Mouse (Mus musculus) heart, embryonic 10.5 days (tissue): ENCODE data around the gene Atp6v0c. TPM values are rescaled to one million over a fixed set of nuclear protein-coding genes. Genes with fewer than 3 reads are reported as not detected.
A peak's percentile ranks its signal among the peaks of the same experiment; 100 is the strongest.

ENCODE experiments used
- DNase-seq: peaks from one replicate; pipeline ENCODE4 v3.0.0-alpha.2; 2017; ENCODE audit warnings: low spot score
- H3K27ac ChIP-seq: fragments of 300-500 bp; sonication (generic); 2 replicates; pipeline ENCODE4 v1.5.1; 2016; ENCODE audit warnings: mild to moderate bottlenecking
- H3K27me3 ChIP-seq: fragments of 300-500 bp; sonication (generic); 2 replicates; pipeline ENCODE4 v1.6.1; 2016; ENCODE audit warnings: mild to moderate bottlenecking; ENCODE audit not compliant: poor library complexity, insufficient read depth, severe bottlenecking
- H3K36me3 ChIP-seq: fragments of 300-500 bp; sonication (generic); 2 replicates; pipeline ENCODE4 v1.6.1; 2016; ENCODE audit warnings: mild to moderate bottlenecking, moderate library complexity
- H3K4me1 ChIP-seq: fragments of 300-500 bp; sonication (generic); 2 replicates; pipeline ENCODE4 v1.6.1; 2016; ENCODE audit warnings: mild to moderate bottlenecking
- H3K4me3 ChIP-seq: fragments of 300-500 bp; sonication (generic); 2 replicates; pipeline ENCODE4 v1.5.1; 2016; ENCODE audit warnings: mild to moderate bottlenecking, moderate library complexity
- H3K9me3 ChIP-seq: fragments of 300-500 bp; sonication (generic); 2 replicates; pipeline ENCODE4 v1.6.1; 2016; ENCODE audit warnings: mild to moderate bottlenecking, moderate library complexity
- WGBS: fragments of 180-500 bp; shearing (Covaris S2); methylation state at CpG from one replicate; pipeline ENCODE4 v1.1.7; 2016; 5-methylcytosine and 5-hydroxymethylcytosine counted together
- polyA plus RNA-seq: library from polyadenylated mRNA; unstranded; fragments of >200 nt; fragmentation: Nextera tagmentation; extraction: Ambion mirVana; gene quantifications from 2 replicates; pipeline ENCODE4 v1.2.1, GENCODE M21; 2016

Gene Atp6v0c
- polyA plus RNA-seq, 1 experiment from 2014 or later, result 538 TPM

DNA sequence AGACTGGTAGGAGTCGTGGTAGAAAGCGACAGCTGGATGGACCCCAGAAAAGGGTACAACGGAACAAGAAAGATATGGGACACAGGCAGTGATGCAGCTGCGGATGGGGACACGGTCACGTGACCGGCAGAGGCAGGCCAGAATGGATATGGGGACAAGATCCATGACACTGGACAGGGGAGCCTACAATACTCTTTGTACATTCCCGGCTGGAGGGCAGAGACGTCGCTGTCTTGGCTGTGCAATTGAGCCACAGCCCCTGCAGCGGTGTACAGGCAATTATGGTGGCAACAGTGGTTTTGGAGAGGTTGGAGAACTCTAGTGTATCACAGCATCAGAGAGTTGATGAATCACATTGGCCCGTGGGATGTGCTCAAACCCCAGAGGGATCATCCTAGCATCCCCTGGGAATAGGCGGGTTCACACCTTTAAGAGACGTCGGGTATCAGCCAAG, 36.4 kb upstream of the Atp6v0c start:
- DNase-seq, result no peak
- peak overlapping the region; percentile 87 for H3K27ac ChIP-seq
- H3K4me1 ChIP-seq, result peaks cover 86% of the 10 kb centered on the region
- WGBS, result 6% methylated on average over 15 of the region's 15 CpGs
- H3K36me3 ChIP-seq, result no peaks in the 10 kb centered on the region
- peak overlapping the region; percentile 75 for H3K4me3 ChIP-seq
- H3K9me3 ChIP-seq, result no peaks in the 10 kb centered on the region
- H3K27me3 ChIP-seq, result peaks cover 39% of the 10 kb centered on the region

DNA sequence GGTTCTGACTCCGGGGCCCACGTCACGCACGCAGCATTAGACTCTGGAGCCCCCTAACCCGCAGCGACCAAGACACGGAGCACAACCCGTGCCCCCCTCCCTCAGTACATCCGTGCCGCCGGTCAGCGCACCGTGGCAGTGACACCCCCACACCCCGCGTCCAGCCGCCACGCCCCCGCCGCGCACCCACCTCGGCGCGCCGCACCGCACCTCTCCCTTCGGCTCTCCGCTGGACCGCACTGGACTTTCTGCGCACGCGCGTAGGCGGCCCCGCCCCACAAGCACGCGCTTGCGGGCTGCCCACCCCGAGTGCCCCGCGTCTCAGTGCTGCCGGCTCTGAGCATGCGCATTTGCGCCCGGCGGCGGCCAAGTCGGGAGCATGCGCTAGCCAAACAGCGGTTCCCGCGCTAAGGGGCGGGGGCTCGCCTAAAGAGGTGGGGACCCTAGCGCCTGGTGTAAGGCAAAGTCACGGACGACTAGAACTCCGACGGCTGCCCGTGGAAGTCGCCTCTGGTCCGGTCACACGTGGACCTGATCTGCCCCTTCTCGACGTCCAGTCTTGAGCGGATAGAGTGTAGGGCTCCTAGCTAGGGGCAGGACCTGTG, 35.9 kb upstream of the Atp6v0c start, which contains the start of gene Tbc1d24:
Tbc1d24 (minus strand) TSS at position 279 of the 605 bp plus-strand sequence.
- H3K27me3 ChIP-seq, result peaks cover 33% of the 10 kb centered on the region
- H3K36me3 ChIP-seq, result no peaks in the 10 kb centered on the region
- WGBS, result under 1% methylated on average over 64 of the region's 65 CpGs
- peak within 1 kb of the TSS; percentile 87 for H3K27ac ChIP-seq
- H3K9me3 ChIP-seq, result no peaks in the 10 kb centered on the region
- H3K4me3 ChIP-seq, result peak within 1 kb of the TSS; percentile 75
- H3K4me1 ChIP-seq, result peaks cover 81% of the 10 kb centered on the region
- DNase-seq, result peak; percentile 96

DNA sequence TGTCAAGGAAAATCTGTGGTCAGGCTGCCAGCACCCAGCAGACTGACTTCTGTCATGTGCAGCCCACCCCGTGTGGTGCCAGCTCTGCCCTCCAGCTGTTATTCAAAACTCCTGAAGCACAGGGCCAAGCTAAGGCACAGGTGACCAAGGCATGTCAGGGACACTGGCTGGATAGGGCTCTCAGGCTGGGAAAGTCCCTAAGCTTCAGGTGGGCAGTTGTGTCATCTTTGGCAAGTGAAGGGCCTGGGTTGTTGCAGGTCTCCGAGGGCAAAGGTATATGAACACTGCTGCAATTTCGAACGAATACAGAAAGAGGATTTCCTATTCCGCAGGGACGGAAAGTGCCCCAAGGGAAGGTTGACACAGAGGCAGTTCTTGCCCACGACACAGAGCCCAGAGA, 35.3 kb upstream of the Atp6v0c start:
- 11% methylated on average over 7 of the region's 7 CpGs for WGBS
- Histone ChIP-seq H3K4me3 (peak overlapping the region; percentile 75), H3K9me3 (no peaks in the 10 kb centered on the region), H3K27ac (peak overlapping the region; percentile 87), H3K27me3 (peaks cover 28% of the 10 kb centered on the region), H3K4me1 (peaks cover 82% of the 10 kb centered on the region), H3K36me3 (no peaks in the 10 kb centered on the region)
- DNase-seq, result no peak

DNA sequence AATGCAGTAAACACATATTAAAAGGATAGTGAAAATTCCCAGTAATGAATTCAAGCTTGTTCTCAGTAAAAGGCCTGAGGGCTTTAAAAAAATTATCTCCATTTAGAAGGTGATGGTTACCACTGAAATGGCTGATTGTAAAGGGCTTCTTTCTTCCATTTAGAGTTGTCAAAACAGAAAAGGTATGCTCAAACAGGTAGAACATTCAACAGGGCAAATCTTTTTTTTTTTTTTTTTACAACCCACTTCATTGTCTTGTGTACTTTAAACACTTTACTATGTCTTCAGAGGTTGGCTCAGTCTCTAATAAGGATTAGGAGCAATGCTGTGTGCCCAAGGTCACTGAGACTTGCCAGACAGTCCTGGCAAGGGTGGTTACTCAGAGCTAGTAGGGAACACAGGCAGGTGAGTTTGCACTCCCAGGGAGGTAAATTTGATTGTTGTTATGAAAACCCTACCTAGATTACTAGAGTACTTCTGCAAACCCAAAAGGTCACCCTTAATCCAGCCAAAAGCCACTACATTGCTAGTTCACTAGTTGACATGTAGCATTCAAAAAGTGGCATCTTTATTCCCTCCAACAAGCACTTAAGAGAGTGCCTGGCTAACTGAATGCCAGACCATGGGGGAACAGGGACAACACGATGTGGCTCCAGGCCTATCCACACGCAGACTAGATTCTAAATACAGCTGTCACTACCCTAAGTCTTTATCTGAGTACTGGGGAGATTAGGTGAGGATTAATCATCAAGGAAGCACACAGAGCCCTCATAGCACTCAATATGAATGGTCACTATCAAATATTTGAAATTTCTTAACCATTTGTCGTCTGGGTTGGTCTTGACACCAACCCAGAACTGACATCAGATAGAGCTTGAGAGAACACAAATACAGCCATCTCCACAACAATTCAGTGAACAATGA, 34.4 kb upstream of the Atp6v0c start:
- WGBS, result 47% methylated on average over 3 of the region's 3 CpGs
- H3K36me3 ChIP-seq, result no peaks in the 10 kb centered on the region
- DNase-seq, result no peak
- peaks cover 82% of the 10 kb centered on the region for H3K4me1 ChIP-seq
- peak overlapping the region; percentile 75 for H3K4me3 ChIP-seq
- H3K27me3 ChIP-seq, result peaks cover 24% of the 10 kb centered on the region
- H3K27ac ChIP-seq, result peak overlapping the region; percentile 33; the same call in 1 of the 2 replicates
- H3K9me3 ChIP-seq, result no peaks in the 10 kb centered on the region

DNA sequence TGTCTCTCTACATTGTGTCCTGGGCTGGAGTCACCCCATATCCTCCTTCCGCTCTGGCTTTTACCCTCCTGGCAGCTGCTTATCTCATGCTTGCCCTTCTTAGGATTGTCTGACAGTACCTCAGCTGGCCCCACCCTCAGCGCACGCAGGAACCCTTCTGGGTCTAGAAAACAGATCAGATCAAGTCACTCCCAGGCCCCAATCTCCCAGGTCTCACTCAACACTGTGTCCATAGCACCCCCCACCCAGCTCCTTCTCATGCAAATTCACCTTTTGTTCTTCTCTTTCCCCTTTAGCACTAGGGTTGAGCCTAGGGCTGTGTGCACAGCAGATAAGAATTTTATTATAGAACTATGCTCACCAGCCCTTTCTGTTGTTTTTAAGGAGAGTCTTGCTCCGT, 33.6 kb upstream of the Atp6v0c start:
- H3K4me1 ChIP-seq, result peaks cover 81% of the 10 kb centered on the region

DNA sequence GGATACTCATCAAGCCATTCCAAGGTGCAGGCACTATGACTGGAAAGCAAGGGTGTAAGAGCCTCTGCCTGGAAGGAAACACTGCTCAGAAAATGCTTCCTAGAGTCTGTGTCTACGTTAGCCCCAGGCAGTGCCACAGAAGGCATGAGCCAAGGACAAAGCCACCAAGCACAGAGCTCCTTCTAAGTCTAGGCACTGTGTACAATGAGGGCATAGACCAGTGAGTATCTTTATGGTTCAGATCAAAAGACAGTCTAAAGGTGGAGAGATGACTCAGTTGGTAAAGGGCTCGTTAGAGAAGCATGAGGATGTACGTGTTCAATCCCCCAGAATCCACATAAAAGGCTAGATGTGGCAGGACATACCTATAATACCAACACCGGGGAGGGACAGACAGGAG, 31.6 kb upstream of the Atp6v0c start:
- peaks cover 77% of the 10 kb centered on the region for H3K4me1 ChIP-seq
- 80% methylated on average over 4 of the region's 4 CpGs for WGBS
- DNase-seq, result no peak

More for the DNA sequence above, 33.6 kb upstream of the Atp6v0c start:
- Histone ChIP-seq H3K4me3 (no peak overlapping the region; the same call in 1 of the 2 replicates), H3K27ac (peak overlapping the region; percentile 33; the same call in 1 of the 2 replicates), H3K27me3 (peaks cover 20% of the 10 kb centered on the region), H3K36me3 (no peaks in the 10 kb centered on the region), H3K9me3 (no peaks in the 10 kb centered on the region)
- 23% methylated on average over 4 of the region's 4 CpGs for WGBS
- DNase-seq, result peak; percentile 92

DNA sequence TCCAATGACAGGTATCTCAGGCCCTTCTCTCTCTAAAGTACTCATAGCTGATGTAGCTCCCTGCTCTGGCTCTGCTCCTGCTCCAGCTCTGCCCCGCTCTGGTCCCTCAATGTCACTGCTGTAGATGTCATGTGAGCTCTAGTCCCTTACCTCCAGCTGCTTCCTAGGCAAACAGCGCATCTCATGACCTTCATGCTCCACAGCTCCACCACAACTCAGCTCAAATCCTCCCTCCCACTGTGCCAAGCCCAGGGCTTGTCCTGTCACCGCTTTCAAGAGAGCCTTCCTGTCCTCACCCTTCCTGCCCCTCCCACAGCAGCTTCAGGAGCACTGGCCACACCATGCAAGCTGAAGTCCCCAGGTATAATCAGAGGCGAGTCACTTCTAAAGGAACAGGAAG, 30.2 kb upstream of the Atp6v0c start:
- 34% methylated on average over 4 of the region's 4 CpGs for WGBS
- Histone ChIP-seq H3K27ac (0 out of 2 replicates have a peak overlapping the region, but pooled peaks have one; percentile 31), H3K9me3 (no peaks in the 10 kb centered on the region), H3K4me1 (peaks cover 72% of the 10 kb centered on the region), H3K36me3 (no peaks in the 10 kb centered on the region), H3K4me3 (no peak overlapping the region), H3K27me3 (no peaks in the 10 kb centered on the region)
- DNase-seq, result no peak

More for the DNA sequence above, 31.6 kb upstream of the Atp6v0c start:
- Histone ChIP-seq H3K9me3 (no peaks in the 10 kb centered on the region), H3K4me3 (no peak overlapping the region), H3K27ac (no peak overlapping the region), H3K27me3 (peaks cover under 1% of the 10 kb centered on the region), H3K36me3 (no peaks in the 10 kb centered on the region)

DNA sequence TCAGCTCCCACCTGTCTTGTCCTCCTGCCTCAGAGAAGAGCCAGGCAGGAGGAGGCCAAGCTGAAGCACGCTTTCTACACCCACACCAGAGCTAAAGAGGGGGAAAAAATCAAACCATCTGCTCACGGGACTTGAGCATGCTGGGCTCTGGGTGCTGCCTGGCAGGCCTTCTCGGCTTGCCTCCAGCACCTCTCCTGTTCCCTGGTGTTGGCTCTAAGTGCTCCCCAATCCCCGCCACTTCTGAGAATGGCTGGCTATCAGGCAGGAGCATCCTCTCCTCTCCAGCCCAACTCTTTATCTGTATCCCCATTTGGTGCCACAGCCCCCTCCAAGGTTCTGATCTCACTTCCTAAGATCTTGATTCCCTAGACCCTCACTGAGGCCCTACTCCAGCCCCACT, 29.8 kb upstream of the Atp6v0c start:
- Histone ChIP-seq H3K27me3 (no peaks in the 10 kb centered on the region), H3K36me3 (no peaks in the 10 kb centered on the region), H3K4me3 (no peak overlapping the region), H3K27ac (0 out of 2 replicates have a peak overlapping the region, but pooled peaks have one; percentile 31), H3K4me1 (peaks cover 72% of the 10 kb centered on the region), H3K9me3 (no peaks in the 10 kb centered on the region)
- DNase-seq, result no peak
- 56% methylated on average over 4 of the region's 4 CpGs for WGBS

DNA sequence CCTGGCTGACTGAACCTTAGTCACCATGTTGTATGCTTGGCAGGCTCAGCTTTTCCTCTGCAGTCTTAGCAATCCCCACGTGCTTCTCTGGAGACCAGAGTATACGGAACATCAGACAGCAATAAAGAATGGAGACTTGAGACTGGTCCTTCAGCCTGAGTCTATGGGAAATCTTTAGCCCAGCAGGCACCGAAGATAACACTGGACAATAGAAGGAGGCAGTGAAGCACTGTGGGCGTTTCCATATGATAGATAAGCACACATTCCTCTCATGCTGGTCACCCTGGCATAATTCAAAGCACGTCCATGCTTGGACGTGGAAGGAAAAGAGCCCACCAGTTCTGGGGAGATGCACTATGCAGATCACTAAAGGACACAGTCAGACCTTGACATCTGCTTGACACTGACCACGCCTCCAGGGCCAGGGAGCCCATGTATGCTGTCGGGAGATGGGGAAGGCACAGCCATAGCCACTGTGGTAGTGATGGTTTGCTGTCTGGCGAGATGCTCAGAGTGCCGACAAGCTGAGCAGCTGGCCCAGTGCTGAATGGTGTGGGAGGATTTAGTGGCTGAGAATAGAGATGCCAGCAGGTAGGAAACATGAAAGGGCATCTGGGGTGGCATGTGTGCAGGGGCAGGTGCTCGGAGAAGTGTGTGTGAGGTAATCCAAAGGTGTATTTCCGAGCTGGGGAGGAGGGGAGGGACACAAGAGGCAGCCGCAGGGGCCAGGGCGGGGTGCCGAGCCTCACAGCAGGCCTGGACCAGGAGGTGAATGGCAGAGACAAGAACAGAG, 27.7 kb upstream of the Atp6v0c start:
- 41% methylated on average over 15 of the region's 15 CpGs for WGBS
- Histone ChIP-seq H3K27me3 (no peaks in the 10 kb centered on the region), H3K4me1 (peaks cover 69% of the 10 kb centered on the region), H3K4me3 (no peak overlapping the region), H3K9me3 (no peaks in the 10 kb centered on the region), H3K27ac (peak overlapping the region; percentile 69), H3K36me3 (no peaks in the 10 kb centered on the region)
- DNase-seq, result no peak

DNA sequence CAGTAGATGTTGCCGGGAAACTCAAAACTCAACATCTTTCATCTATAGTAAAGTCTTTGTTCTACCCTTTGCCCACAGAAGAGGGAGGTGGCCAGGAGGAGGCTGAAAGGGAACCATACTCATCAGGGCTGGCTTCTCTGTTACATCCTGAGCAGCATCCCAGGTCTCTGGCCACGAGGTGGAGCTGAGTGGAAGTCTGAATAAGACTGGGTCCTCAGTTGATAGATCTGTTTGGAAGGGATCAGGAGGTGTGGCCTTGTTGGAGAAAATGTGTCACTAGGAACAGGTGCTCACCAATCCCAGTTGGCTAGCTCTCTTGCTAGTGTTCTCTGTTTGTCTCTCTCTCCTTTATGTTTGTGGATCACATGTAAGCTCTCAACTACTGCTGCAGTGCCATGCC, 25.8 kb upstream of the Atp6v0c start:
- no peaks in the 10 kb centered on the region for H3K36me3 ChIP-seq
- H3K27me3 ChIP-seq, result no peaks in the 10 kb centered on the region
- H3K27ac ChIP-seq, result no peak overlapping the region
- peaks cover 74% of the 10 kb centered on the region for H3K4me1 ChIP-seq
- no peak overlapping the region for H3K4me3 ChIP-seq
- 73% methylated on average over 2 of the region's 2 CpGs for WGBS
- no peaks in the 10 kb centered on the region for H3K9me3 ChIP-seq
- no peak for DNase-seq

DNA sequence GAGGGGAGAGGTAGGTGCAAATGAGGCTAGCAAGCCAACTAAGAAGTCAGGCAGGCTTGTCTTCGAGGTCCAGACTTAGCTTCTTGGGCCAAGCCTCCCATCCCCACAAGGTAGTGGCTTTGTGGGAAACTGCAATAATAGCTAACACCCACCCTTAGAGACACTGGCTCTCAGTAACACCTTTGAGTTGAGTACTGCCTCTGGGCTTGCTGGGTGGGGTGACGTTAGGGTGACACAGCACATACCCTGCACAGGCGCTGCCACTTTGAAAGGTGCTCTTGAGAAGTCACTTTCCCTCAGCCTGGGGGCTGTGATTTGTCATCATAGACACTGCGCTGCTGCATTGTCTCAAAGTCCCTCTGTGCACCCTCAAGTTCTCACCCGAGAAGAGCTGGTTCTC, 24.3 kb upstream of the Atp6v0c start:
- no peak for DNase-seq
- Histone ChIP-seq H3K4me3 (no peak overlapping the region), H3K9me3 (no peaks in the 10 kb centered on the region), H3K27ac (peak overlapping the region; percentile 36; the same call in 1 of the 2 replicates), H3K27me3 (no peaks in the 10 kb centered on the region), H3K4me1 (peaks cover 58% of the 10 kb centered on the region), H3K36me3 (peaks cover 2% of the 10 kb centered on the region; the same call in 1 of the 2 replicates)
- 49% methylated on average over 5 of the region's 5 CpGs for whole genome bisulfite sequencing

DNA sequence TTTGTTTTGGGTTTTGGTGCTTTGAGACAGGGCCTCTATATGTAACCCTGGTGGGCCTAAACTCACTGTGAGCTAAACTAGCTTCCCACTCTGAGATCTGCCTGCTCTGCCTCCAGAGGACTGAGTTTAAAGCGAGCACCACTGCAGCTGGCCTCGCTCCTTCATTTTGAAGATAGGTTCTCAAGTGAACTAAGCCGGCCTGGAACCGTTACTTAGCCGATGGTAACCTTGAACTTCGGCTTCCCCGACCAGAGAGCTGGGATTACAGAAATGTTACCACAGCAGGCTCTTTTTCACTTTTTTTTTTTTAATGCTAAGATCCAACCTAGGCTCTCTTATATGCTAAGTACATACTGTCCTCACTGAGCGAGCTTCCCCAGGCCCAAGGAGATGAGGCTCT, 23.8 kb upstream of the Atp6v0c start:
- Histone ChIP-seq H3K4me3 (no peak overlapping the region), H3K4me1 (peaks cover 53% of the 10 kb centered on the region), H3K36me3 (peaks cover 7% of the 10 kb centered on the region; the same call in 1 of the 2 replicates), H3K9me3 (no peaks in the 10 kb centered on the region), H3K27me3 (no peaks in the 10 kb centered on the region), H3K27ac (no peak overlapping the region)
- no peak for DNase-seq
- WGBS, result 78% methylated on average over 8 of the region's 8 CpGs
